Mouse (Mus musculus) heart, embryonic 11.5 days (tissue): ENCODE results near the gene Tspoap1. TPM values are rescaled to one million over a fixed set of nuclear protein-coding genes. Genes with fewer than 3 reads are reported as not detected.

Experiments used
- ATAC-seq: fragments of 200-750 bp; cut with Nextera tagmentation; replicated peaks from 2 replicates; pipeline ENCODE4 v1.8.0; 2017; ENCODE audit warnings: moderate library complexity; ENCODE audit not compliant: insufficient number of reproducible peaks, low FRiP score, low TSS enrichment
- H3K27ac ChIP-seq: fragments of 300-500 bp; sonication (generic); 2 replicates; pipeline ENCODE4 v1.5.1; 2014; ENCODE audit warnings: mild to moderate bottlenecking, low read depth, low read length
- H3K27me3 ChIP-seq: fragments of 300-500 bp; sonication (generic); 2 replicates; pipeline ENCODE4 v1.6.1; 2014; ENCODE audit warnings: mild to moderate bottlenecking, low read length, mixed read lengths; ENCODE audit not compliant: control insufficient read depth, insufficient read depth
- H3K36me3 ChIP-seq: fragments of 300-500 bp; sonication (generic); 2 replicates; pipeline ENCODE4 v1.6.1; 2014; ENCODE audit warnings: mild to moderate bottlenecking, low read length, moderate library complexity, mixed read lengths; ENCODE audit not compliant: control insufficient read depth, insufficient read depth
- H3K4me1 ChIP-seq: fragments of 300-500 bp; sonication (generic); 2 replicates; pipeline ENCODE4 v1.6.1; 2014; ENCODE audit warnings: low read length; ENCODE audit not compliant: control insufficient read depth, insufficient read depth
- H3K4me2 ChIP-seq: fragments of 300-500 bp; sonication (generic); 2 replicates; pipeline ENCODE4 v1.6.1; 2014; ENCODE audit warnings: mild to moderate bottlenecking, moderate library complexity
- H3K4me3 ChIP-seq: fragments of 300-500 bp; sonication (generic); 2 replicates; pipeline ENCODE4 v1.5.1; 2014; ENCODE audit warnings: low read depth, low read length
- H3K9ac ChIP-seq: fragments of 300-500 bp; sonication (generic); 2 replicates; pipeline ENCODE4 v1.6.1; 2014; ENCODE audit warnings: mild to moderate bottlenecking, low read depth, low read length, moderate library complexity
- H3K9me3 ChIP-seq: fragments of 300-500 bp; sonication (generic); replicated peaks from 2 replicates; pipeline ENCODE4 v1.6.1; 2016; ENCODE audit warnings: low read length; ENCODE audit not compliant: control insufficient read depth
- WGBS: fragments of 180-500 bp; shearing (Covaris S2); extraction: QIAGEN DNeasy Blood & Tissue Kit; methylation state at CpG from one replicate; pipeline ENCODE4 v1.1.7; 2014; ENCODE audit not compliant: insufficient replicate concordance; 5-methylcytosine and 5-hydroxymethylcytosine counted together
- polyA plus RNA-seq: library from polyadenylated mRNA; unstranded; fragments of >200 nt; fragmentation: Nextera tagmentation; extraction: Ambion mirVana; gene quantifications from 2 replicates; pipeline ENCODE4 v1.2.1, GENCODE M21; 2014

Gene Tspoap1
- polyA plus RNA-seq, 1 experiment from 2014 or later: 0.72 TPM

DNA sequence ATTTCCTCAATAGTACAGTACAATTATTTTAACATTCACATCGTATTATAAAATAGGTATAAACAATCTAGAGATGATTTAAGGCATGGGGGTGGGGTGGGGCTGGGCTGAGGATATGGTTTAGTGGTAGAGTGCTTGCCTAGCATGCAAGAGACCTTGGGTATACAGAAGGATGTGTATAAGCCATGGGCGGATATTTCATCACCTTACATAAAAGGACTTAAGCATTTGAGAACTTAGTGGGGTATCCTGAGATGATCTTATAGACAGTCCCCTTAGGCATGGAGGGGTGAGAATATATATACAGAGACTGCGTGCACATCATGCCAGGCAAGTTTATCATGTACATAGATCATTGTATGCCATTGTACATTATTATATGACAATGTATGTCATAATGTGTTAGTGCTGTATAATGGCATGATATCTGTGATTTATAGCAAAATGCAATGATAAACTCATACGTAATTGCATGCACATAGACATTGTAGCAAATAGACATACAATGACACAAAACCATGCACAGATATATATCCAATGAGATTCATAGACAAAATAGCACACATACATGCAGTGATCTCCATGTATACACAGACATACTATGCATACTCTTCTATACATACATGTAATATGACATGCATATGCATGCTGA, 1.3 kb upstream of the Tspoap1 start:
- 66% methylated on average over 4 of the region's 4 CpGs for WGBS
- ATAC-seq: no peak
- Histone ChIP-seq H3K36me3 (no peaks in the 10 kb centered on the region), H3K9me3 (no peaks in the 10 kb centered on the region), H3K9ac (no peak overlapping the region), H3K4me1 (peaks cover 5% of the 10 kb centered on the region), H3K4me2 (no peak overlapping the region), H3K27me3 (peaks cover 48% of the 10 kb centered on the region), H3K27ac (no peak overlapping the region), H3K4me3 (no peak overlapping the region)

DNA sequence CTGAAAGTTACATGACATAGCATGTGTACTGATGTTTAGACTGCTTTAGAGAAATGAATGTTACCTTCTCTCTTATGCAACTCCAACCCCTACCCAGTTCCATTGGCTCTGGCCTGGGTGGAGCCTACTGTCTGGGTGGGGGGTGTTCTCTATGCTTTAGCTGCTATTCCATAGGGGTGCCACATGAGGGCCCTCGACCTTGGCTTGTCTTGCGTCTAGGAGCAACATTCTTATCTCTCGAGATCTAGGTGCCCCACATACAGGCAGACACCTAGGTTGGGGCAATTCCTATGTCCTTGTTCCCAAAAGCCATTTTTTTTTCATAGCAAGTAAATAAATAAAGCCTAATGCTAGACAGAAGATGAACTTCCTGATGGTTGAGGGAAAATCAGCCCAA, 734 bp upstream of the Tspoap1 start:
- Histone ChIP-seq H3K4me3 (no peak overlapping the region), H3K36me3 (no peaks in the 10 kb centered on the region), H3K4me2 (no peak overlapping the region), H3K27ac (no peak overlapping the region), H3K9ac (no peak overlapping the region), H3K27me3 (peaks cover 54% of the 10 kb centered on the region), H3K4me1 (peaks cover 7% of the 10 kb centered on the region), H3K9me3 (no peaks in the 10 kb centered on the region)
- 4% methylated on average over 3 of the region's 3 CpGs for WGBS
- ATAC-seq: no peak

DNA sequence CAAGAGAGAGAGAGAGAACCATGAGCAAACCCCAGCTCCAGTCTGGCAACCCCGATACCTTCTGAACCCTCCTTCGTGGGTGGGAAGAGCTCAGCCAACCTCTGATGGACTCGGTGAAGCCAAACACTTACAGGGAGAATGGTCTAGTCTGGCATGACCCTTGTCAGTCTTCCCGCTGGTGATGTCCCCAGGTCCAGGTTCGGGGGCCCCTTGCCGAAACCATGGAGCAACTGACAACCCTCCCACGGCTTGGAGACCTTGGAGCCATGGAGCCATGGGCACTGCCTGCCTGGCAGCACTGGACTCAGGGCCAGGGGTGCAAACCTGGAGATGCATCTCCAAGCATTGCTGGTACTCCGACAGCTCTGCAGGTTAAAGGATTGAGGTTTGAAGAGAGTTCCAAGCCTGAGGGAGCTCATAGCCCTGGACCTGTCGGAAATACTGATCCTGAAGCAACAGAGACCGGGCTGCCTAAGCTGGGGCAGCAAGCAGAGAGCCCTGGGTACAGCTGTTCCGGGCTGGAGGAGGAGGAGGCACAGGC, 910 bp downstream of the Tspoap1 start:
- WGBS: 64% methylated on average over 11 of the region's 11 CpGs
- no peaks in the 10 kb centered on the region for H3K36me3 ChIP-seq
- no peak overlapping the region for H3K4me2 ChIP-seq
- no peak overlapping the region for H3K27ac ChIP-seq
- H3K4me1 ChIP-seq: peaks cover 8% of the 10 kb centered on the region
- ATAC-seq: no peak
- peaks cover 70% of the 10 kb centered on the region for H3K27me3 ChIP-seq
- no peak overlapping the region for H3K9ac ChIP-seq
- no peaks in the 10 kb centered on the region for H3K9me3 ChIP-seq
- no peak overlapping the region for H3K4me3 ChIP-seq

DNA sequence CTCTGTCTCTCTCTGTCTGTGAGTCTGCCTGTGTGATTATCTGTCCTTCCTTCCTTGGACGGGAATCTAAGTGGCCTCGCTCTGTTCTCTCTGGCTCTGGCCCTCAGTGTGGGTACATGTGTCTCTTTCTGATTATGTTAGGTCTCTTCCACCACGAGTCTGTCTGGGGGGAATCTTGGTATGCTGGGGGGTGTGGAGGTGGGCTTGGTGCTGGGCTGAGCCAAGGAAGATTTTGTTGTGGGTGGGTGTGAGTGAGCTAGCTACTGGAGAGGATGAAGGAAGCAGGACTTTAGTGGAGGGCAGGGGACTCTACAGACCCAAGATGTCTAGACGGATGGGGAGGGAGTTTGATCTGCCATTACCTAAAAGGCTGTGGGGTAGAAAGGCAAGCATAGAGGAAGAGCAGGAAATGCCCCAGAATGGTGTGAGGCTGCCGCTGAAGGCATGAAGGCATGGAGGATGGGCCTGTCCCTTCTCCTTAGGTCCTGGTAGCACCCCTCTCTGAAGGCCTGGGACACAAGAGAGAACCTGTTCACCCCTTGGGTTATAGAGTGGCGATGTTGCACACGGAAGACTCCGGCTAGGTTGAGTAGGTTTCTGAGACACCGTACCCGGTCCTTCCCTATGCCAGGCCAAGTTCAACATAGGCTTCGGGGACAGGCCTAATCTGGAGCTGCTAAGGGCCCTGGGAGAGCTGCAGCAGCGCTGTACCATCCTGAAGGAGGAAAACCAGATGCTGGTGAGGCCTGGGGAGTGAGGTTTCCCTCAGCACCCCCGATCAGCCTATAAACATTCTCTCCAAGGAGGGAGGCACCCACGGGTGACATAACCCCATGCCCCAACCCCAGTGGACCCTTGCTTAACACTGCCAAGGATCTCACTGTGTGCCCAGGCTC, 1.7 kb downstream of the Tspoap1 start:
- H3K4me2 ChIP-seq: no peak overlapping the region
- WGBS: 65% methylated on average over 14 of the region's 14 CpGs
- peaks cover 8% of the 10 kb centered on the region for H3K4me1 ChIP-seq
- H3K27ac ChIP-seq: no peak overlapping the region
- no peak overlapping the region for H3K4me3 ChIP-seq
- no peaks in the 10 kb centered on the region for H3K36me3 ChIP-seq
- no peak overlapping the region for H3K9ac ChIP-seq
- peaks cover 78% of the 10 kb centered on the region for H3K27me3 ChIP-seq
- no peaks in the 10 kb centered on the region for H3K9me3 ChIP-seq
- no peak for ATAC-seq

DNA sequence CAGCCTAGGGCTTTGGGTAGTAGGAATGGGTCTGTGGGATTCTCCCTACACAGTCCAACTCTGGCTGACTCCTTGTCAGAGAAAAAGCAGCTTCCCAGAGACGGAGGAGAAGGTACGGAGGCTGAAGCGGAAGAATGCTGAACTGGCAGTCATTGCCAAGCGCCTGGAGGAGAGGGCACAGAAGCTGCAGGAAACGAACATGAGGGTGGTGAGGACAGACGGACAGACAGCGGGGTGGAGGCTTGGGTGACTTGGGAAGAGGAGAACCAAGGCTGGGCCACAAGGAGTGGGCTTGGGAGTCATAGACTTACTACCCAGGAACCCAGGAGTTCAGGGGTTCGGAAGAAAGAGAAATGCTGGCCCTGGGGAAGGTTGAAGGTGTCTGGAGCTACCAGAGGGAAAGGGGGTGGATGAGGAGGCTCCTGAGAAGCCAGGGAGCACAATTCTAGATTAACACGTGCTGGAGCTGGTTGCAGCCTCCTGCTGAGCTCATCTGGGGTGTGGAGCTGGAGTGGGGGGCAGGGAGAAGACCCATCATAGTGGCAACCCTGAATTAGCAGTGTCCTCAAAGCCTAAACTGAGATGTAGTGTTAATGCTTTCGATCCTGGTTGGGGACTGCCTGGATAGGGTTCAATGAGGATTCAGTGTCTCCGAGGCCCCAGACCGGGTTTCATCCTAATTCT, 2.5 kb downstream of the Tspoap1 start:
- Histone ChIP-seq H3K27ac (no peak overlapping the region), H3K4me1 (peaks cover 8% of the 10 kb centered on the region), H3K9me3 (no peaks in the 10 kb centered on the region), H3K36me3 (no peaks in the 10 kb centered on the region), H3K4me2 (no peak overlapping the region; the same call in 1 of the 2 replicates), H3K9ac (no peak overlapping the region), H3K4me3 (0 out of 2 replicates have a peak overlapping the region, but pooled peaks have one; percentile 43), H3K27me3 (peaks cover 81% of the 10 kb centered on the region)
- 45% methylated on average over 12 of the region's 12 CpGs for WGBS
- no peak for ATAC-seq

DNA sequence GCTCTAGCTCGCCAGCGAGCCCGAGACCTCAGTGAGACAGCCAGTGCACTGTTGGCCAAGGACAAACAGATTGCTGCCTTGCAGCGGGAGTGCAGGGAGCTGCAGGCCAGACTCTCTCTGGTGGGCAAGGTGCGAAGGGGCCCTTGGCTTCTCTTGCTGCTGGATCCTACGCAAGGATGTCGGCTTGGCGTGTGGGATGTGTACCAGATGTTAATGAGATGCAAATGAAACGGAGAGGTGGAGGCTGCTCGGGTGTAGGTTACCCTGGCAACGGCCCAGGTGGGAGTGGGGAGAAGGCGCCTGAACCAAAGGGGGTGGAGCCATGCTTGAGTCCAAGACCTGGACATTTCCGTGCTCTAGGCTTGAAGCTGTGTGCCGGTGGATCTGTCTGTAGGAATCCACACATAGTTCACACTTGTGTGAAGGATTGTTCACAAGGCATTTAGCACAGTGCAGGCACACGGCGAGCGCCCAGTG, 3.2 kb downstream of the Tspoap1 start:
- peaks cover 8% of the 10 kb centered on the region for H3K4me1 ChIP-seq
- no peak for ATAC-seq
- no peak overlapping the region for H3K9ac ChIP-seq
- peak overlapping the region; percentile 43 for H3K4me3 ChIP-seq
- WGBS: 2% methylated on average over 17 of the region's 17 CpGs
- no peaks in the 10 kb centered on the region for H3K36me3 ChIP-seq
- H3K4me2 ChIP-seq: peak overlapping the region; percentile 75
- H3K27me3 ChIP-seq: peaks cover 88% of the 10 kb centered on the region
- no peak overlapping the region for H3K27ac ChIP-seq
- no peaks in the 10 kb centered on the region for H3K9me3 ChIP-seq

DNA sequence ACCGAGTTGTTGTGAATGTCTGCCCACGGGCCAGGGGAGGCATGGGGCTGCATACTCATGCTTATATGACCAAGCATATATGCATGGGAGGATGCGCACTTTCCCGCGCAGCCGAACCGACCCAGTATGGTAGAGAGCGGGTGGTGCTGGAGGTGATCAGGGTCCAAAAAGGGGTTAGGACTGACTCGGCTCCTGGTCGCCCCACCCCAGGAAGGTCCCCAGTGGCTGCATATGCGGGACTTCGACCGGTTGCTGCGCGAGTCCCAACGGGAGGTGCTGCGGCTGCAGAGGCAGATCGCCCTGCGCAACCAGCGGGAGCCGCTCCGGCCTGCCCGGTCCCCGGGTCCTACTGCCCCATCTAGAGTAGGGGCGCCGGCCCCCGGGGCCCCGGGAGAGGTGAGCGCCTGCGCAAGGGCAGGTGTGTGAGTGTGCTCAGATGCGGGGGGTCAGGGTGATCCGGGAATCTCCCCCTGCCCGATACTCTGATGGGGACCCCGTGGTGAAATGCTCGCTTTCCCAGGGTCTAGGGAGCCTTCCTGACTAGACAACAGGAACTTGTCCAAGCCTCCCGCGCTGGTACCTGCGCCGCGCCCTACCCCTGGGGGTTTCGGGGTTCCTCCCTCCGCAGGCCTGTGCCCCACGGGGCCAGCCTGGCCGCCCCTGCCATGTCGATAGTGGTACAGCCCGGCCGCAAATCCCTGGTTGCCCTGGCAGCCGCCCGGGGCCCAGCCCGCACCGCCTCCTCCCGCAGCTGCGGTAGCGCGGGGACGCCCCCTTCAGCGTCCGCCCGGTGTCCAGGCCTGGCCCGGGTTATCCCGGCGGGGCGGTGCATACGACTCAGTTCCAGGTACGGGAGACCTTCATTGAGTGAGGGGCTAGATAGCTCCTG, 3.9 kb downstream of the Tspoap1 start:
- 1% methylated on average over 65 of the region's 65 CpGs for WGBS
- Histone ChIP-seq H3K27ac (no peak overlapping the region), H3K27me3 (peaks cover 90% of the 10 kb centered on the region), H3K9me3 (no peaks in the 10 kb centered on the region), H3K4me1 (peaks cover 8% of the 10 kb centered on the region), H3K4me3 (peak overlapping the region; percentile 43), H3K36me3 (no peaks in the 10 kb centered on the region), H3K9ac (peak overlapping the region; percentile 12; the same call in 1 of the 2 replicates), H3K4me2 (peak overlapping the region; percentile 75)
- ATAC-seq: 0 out of 2 replicates have a peak, but pooled peaks have one; percentile 20
